Mouse (Mus musculus): ENCODE data around the gene Ccl27a.
"Not testable (repeated sequence)": the region's sequence is repeated elsewhere in the genome, so short reads cannot be mapped to it uniquely, and the experiment has no call there.

Ccl27a gene

DNA sequence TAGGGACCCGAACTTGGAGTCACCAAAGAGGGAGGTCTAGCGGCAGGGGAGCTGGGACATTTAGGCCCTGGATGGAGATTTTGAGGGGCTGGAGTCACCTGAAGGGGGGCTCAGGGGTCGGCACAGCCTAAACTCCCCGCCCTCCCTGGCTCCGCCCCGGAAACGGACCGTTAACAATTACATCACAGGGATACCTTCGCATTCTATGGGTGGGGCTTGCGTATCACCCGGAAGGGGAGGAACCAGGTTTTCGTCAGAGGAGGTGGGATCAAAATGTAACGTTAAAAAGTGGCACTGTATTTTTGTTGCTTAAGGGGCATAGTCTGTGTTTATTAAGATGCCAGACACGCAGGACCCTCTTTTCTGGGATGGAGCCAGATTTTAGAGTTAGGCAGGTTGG is at the start of gene Ccl27a:
TSS of gene Ccl27a (minus strand) at position 246 of the 400 bp plus-strand sequence.
- peak; percentile 90 to 91 for DNase-seq

DNA sequence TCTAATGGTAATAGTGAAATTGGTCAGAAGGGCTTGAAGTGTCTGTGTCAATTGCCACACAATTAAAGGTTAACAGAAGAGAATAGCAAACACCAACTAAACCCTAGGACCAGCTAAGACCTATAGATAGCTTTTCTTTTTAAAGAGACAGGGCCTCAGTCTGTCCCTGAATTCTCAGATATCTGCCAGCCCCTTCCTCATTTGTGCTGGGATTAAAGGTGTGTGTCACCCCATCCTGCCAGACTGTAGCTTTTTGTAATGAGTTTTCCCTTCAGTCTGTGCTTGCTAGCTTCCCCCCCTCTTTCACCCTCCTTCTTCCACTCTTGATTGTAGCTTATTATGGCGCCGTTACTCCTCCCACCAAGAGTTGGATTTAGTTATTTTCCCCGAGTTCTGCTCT is 9.2 kb upstream of the Ccl27a start:
- not testable (repeated sequence) for DNase-seq

DNA sequence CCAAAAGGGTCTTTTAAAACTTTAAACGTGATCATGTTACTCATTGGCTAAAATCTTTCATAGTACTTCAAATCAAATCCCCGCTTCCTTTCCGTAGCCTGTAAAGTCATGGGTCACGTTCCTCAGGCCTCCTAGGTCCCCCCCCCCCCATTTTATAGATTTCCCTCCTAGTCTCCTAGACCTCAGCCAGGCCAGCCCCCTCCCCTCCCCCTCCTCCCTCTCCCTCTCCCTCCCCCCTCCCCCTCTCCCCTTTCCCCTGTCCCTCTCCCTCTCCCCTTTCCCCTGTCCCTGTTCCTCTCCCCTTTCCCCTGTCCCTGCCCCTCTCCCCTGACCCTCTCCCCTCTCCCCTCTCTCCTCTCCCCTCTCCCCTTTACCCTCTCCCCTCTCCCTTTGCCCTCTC is 8.7 kb upstream of the Ccl27a start:
- not testable (repeated sequence) for DNase-seq

DNA sequence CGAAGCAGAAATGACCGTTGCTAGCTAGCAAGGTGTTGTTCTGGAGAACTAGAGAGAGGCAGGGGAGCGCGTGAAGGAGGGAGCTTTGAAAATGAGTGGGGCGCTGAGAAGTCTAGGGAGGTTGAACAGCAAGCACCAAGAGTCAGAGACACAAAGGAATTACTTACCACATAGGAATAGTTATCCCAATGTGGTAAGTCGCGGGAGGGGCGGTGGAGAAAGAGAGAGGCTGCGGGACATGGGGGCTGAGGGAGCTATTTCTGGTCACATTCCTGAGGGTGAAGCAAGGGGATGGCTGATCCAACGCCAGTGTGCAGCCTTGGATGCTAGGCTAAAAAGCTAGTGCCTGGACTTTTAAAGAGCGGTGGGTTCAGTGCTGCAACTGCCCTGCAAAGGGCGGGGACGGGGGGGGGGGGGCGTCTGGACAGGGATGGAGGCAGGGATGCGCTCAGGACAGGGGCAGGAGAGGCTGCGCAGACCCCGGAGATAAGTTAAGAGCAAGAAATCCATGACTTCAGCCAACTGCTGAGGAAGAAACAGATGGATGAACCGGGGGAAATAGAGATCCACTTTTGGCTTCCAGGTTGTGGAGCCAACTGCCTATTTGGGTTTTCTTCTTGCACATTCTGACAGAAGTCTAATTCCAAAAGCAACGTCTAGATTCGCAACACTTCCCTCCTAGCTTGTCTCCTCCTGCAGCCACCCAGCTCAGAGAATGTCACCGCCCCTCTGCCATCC is 7.9 kb upstream of the Ccl27a start:
- peak in 1 of 2 experiments; percentile 38 for DNase-seq

DNA sequence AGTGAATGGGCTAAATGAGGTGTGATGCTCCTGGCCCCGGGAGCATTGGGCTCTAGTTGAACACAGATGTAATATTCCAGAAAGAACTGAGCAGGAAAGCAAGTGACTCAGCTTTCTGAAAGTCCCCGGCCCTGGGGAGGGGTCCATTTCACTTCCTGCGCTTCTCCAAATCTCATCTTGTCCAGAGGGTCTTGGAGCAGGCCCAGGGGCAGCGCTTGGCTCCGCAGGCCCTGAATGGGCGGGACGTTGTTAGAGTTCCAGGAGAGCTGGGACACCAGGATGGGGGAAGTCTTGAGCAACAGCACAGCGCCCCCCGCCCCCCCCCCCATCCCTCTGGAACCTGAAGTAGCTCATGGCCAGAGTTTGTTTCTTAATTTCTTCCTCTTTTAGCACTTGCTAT is 7.2 kb upstream of the Ccl27a start:
- DNase-seq: not testable (repeated sequence)

DNA sequence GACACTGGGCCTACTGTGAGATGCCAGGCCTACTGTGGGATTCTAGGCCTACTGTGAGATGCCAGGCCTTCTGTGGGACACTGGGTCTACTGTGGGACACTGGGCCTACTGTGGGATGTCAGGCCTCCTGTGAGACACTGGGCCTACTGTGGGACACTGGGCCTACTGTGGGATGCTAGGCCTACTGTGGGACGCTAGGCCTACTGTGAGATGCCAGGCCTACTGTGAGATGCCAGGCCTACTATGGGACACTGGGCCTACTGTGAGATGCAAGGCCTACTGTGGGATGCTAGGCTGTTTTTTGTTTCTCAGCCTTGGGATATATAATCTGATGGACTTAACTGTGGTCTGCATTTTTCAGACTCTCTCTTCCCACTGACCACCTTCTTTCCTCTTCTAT is 1.8 kb upstream of the Ccl27a start:
- DNase-seq: not testable (repeated sequence)

DNA sequence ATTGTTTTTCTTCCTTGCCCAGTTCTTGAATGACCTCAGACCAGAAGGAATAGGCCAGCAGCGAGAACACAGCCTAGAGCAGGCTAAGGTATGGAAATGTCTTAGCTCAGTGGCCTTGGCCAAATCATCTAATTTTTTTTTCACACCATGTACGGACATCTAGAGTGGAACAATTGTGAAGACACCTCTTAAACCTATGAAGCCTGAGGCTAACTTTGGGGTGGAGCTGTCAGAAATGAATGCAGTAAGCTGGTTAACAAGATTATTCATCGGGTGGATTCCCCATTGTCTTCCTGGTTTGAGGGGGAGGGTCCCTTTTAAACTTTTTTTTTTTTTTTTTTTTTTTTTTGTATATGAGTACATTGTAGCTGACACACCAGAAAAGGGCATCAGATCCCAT is 459 bp upstream of the Ccl27a start:
- DNase-seq: not testable (repeated sequence)

DNA sequence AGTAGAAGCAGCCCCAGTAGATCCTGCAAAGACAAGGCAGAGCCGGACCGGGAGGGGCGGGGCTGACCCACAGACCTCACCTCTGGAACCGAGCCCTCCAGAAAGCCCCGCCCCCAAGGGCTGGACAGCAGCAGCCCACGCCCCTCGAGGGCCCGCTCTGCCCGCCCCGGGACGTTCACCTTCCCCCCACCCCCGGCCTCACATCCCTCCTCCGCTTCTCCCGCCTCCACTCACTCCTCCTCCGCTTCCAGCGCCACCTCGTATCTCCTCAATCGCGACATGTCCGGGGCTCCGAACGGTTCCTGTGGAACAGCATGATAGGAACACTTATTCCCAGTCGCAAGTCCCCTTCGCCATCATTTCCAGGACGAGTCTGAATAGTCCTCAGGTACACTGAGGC is 545 bp downstream of the Ccl27a start:
- DNase-seq: peak; percentile 69 to 74

DNA sequence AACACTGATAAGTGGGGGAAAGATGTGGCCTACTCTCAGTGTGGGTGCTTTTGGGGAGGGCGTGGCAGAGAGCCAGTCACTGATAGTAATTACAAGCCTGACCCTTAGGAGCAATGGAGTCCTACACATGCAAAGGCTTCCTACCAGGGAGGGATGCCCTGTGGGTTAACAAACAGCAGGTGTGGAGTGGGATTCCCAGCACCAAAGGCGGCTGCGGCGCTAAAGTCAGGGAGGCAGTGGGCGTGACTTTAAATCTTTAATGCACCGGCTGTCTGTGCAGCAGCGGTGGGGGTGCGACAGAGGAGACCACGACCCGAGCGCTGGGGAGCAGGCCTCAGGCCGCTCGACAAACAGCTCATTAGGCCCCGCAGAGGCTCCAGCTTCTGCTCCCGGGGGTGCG is 1.1 kb downstream of the Ccl27a start:
- peak in 1 of 2 experiments; percentile 36 for DNase-seq

DNA sequence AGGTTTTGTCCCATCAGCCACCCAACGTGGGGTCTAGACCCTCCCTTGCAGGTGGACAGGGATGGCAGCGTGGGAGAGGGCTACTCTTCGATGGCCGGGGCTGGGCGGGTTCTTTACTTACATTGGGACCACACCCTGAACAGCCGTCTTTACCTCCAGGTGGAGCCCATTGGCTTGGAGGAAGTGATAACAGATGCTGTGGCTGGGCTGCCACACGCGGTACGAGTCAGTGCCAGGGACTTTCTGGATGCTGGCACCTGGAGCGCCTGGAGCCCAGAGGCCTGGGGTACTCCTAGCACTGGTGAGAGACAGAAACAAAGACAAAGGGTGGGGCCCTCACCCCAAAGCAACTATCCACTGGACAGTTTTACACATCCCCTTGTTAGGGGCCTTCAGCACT is 6.7 kb downstream of the Ccl27a start:
- peak; percentile 57 to 60 for DNase-seq

DNA sequence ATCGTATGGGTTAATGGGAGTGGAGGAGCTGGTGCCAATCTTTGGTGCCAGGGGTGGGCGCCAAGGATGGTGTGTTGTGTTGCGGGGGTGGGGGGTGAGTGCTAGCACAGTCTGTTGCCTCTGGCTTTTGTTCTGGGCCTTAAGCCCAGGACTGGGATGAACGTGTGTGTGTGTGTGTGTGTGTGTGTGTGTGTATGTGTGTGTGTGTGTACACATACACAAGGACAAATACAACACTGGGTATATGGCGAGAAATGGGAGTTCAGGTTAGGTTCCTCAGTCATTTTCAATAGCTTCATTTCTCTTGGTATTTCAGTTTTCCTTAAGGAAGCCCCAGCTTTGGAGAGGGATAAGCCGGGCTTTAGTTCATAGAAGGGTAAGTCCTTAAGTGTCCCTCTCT is 10.9 kb downstream of the Ccl27a start:
- peak; percentile 50 to 56 for DNase-seq

DNA sequence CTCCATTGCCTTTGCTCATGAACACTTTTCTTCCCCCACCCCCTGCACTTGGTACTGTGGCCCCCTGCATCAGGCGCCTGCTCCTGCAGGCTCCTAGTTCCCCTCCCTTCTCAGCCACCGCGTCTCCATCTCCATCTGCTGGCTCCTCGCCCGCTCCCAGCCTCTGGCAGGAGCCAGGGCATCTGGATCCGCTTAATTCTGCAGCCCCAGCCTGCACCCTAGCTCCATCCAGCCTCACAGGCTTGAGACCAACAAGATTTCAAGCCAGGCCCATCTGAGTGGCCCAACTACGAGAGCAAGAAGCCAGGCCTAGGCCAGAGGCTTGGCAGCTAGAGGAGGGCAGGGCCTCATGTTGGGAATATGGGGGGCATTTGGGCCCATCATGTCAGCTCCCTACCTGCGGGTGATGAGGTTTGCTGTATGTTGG is 11.3 kb downstream of the Ccl27a start:
- peak; percentile 88 to 93 for DNase-seq

DNA sequence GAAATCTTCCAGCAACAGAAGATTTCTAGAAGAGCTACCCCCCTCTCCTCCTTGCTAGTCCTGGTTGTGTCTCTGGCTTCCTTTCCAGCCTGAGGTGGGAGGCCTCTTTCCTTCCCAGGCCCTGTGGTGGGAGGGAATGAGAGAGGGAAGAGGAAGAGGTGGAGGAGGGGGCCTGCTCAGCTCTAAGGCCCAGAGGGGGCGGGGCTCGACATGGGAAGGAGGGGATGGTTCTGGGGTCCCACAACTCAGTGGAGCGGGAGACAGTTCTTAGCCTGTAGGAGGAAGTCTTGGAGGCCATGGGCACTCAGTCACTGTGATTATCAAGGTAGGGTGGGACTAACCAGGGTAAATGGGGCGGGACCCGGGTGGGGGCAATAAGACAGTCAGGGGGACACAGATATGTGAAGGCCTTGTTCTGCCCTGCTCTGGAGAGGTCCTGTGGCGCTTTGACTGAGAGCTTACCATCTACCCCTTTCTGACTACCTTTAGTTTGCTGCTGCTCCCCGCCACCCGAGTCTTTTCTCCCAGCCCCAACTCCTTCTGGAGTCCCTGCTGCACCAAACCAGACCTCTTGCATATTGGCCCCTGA is 11.9 kb downstream of the Ccl27a start:
- peak; percentile 62 to 66 for DNase-seq

DNA sequence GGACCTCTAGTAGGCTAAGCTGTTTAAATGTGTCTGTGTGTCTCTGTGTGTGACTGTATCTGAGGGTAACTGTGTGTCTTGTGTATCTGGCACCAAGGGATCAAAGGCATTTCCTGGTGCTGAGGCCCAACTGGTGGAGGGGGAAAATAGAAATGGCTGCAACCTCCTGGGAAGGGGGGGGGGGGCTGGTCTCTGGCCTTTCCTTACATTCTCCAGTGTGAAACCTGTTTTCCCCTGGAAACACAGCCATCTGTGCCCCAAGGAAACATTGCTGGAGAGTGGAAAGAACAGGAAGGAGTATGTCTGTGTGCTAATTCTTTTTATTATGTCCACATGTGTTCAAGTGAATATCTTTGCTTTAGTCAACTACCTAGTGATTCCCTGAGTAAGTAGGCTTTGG is 12.4 kb downstream of the Ccl27a start:
- DNase-seq: peak in 1 of 2 experiments; percentile 20

DNA sequence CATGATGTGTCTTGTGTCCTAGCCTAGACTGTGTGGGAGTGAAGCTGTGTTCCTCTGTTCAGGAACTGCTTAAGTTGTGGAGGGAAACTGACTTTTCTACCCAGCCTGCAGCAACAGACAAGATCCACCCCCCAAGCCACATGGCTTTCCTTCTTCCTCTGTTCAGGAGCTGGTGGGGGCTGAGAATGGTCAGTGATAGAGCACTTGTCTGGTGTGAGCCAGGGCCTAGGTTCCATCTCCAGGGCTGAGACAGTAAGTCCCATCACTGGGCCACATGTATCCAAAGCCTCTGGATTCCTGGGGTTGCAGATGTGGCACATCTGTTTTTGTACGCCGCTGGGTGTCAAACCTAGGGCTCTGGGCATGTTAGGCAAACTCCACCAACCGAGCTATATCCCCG is 13.1 kb downstream of the Ccl27a start:
- DNase-seq: peak; percentile 44 to 51

DNA sequence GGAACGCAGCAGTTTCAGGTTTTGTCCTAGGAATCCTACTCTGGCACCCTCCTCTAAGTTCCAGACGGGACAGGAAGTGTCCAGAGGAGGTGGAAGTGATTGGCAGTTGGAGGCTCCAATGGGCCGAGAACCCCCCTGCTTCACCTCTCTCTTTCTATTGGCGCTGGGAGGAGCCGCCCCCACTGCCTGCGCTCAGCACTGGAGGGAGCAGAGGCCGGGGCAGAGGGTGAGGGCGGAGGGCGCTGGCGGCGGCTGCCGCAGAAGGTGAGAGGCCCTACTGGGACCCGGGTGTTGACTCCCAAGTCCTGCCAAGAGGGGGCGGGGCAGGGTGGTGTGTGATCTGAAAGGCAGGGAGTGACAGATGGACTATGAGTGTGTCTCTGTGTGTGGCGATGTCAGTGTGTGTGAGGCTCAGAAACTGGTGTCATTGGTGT is 13.7 kb downstream of the Ccl27a start:
- peak; percentile 96 to 98 for DNase-seq

DNA sequence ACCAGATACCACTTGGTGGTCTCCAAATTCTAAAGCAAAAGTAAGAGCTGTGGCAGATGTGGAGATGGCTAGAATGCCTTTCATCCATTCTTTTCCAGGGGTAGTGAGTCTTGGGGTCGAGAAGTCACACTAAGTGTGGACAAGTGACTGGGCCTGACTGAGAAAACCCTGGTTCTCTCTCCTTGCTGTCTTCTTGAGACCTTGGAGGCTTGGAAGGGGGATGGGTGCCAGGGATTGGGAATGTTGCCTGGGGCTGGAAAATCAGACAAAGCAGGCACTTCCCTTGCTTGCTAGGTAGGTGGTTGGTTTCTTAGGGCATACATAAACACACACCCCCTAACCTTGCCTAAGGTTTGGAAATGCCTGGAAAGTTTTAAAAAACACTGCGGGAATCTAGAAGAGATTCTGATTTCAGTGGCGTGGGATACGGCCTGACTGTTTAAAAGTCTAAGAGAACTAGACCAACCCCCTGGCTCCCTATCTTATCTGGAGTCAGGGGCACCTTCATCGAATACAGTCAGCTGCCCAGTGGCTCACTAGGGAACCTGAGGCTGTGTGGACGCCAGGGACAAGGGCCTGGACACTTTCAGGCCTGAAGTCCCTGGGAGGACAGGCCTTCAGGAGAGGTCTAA is 14.3 kb downstream of the Ccl27a start:
- DNase-seq: peak; percentile 52 to 54

DNA sequence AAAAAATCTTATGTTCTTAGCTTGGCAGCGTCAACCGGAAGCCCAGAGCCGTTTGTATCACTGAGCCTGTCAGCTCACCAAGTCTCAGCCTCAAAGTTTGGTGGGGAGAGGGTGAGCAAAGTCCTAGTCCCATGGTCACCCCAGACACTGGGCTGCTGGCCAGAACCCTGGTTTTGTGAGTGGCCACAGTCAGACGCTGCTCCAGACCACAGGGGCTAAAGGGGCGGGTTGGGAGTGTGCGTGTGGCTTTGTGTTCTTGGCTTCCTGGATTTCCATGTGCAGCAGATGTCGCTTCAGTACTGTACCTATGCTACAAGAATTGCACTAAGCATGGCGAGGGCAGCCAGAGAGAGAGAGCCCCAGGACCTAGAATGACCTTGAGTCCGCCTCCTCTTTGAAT is 14.8 kb downstream of the Ccl27a start:
- peak; percentile 70 to 71 for DNase-seq

DNA sequence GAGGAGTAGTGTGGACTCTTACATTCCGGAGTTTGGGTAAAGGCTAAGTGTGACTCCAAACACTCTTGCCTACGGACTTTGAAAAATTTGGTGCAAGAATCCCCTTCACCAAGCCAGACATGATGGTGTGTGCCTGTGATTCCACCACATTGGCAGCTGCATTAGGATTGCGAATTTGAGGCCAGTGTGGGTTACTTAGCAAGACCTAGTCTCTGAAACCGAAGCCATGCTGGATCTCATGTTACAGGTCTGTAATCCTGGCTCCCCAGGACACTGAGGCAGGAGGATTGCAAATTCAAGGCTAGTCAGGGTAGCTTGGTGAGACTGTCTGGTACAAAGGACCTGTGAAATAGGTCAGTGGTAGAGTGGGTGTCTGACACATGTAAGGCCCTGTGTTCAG is 15.3 kb downstream of the Ccl27a start:
- DNase-seq: no peak

DNA sequence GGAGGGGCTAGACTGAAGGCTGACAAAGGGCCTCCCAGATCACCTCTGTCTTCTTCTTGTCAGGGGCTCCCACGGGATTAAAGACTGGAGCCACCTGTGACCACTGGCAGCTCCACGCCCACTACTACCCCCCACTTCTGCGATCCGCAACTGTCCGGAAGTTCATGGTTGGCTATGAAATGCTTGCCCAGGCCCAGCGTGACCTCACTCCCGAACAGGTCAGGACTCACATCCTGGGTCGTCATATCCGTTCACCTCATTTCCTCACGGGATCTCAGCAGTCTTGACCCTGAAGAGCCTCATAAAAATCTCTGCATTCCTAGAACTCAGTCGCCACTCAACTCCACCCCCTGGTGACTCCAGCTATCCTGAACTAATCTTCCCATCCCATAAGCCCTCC is 16.0 kb downstream of the Ccl27a start:
- DNase-seq: peak in 1 of 2 experiments; percentile 14

DNA sequence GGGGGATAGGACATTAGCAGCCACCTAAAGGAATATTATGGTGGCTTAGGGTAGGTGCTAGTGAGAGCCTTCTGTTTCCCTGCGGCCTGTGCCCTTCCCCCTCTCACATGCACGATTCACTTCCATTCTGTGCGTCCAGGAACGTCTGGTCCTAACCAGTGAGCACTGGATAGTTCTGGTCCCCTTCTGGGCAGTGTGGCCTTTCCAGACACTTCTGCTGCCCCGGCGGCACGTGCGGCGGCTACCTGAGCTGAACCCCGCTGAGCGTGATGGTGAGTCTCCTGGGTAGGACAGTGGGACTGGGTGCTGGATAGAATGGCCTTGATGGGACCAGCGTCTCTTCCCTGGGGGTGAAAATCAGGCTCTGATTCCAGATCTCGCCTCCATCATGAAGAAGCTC is 16.7 kb downstream of the Ccl27a start:
- no peak for DNase-seq

DNA sequence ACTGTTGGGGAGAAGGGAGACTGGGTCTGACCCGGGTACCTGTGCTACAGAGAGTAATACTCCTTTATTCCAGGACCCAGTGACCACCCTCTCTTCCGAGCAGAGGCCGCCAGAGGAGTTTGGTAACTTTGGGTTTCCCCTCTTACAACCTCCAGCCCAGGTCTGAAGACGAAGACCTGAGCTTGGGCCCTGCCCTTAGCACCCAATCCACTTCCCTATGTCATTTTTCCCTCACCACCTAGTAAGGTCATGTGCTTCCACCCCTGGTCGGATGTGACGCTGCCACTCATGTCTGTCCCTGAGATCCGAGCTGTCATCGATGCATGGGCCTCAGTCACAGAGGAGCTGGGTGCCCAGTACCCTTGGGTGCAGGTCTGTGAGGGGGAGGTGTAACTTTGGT is 17.6 kb downstream of the Ccl27a start:
- DNase-seq: peak in 1 of 2 experiments; percentile 31

DNA sequence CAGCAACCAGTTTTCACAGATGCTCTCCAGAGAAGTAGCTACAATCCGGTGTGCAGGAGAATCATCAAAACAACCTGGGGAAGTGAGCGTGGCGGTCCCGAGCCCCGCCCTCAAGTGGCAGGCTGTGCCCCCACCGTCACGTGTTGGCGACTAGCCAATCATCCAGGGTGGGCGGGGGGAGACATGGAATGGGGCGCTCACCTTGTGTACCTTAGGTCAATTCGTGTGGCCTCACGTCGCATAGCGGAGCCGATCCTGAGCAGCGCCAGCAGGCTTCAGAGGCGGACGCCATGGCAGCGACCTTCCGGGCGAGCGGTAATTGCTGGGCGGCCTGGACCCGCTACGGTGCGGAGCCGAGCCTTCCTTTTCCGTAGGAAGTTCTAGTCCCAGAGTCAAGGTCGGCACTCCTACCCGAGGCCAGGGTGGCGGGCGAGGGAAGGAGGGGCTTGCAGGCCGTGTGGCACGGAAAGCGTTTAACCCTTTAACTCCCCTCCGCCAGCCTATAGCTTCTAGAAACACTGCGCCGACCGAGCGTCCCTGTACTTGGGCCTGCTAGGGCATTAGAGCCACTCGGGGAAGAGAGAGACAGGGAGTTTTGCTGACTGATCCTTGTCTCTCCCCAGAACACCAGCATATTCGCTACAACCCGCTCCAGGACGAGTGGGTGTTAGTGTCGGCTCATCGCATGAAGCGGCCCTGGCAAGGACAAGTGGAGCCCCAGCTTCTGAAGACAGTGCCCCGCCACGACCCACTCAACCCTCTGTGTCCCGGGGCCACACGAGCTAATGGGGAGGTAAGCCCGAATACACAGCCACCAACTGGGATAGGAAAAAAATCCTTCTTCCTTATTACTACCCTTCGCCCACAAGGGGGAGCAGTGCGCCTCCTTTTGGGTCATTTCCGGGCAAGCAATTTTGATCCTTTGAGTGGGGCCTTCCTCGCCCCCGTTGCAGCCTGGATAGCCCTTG is 18.4 kb downstream of the Ccl27a start, which contains the start of gene Sigmar1:
TSS of gene Sigmar1 (minus strand) at position 820 of the 968 bp plus-strand sequence.
- peak; percentile 93 to 94 for DNase-seq

Data from cerebellum, postnatal 10 days (tissue).